Mouse (Mus musculus) c-Kit-positive CD71-negative TER-119-negative erythroid progenitor cells, embryonic 14.5 days (primary cell): Measurements from ENCODE around the gene M6pr.

ENCODE experiments used
- DNase-seq: peaks from one replicate; pipeline ENCODE4 v3.0.0-alpha.2; 2013; ENCODE audit warnings: low read depth

Gene M6pr

GRCm38 (mm10) chr6:122298223-122298609 lies 10.3 kb upstream of the M6pr start:
- no peak for DNase-seq

GRCm38 (mm10) chr6:122299621-122300133 lies 8.8 kb upstream of the M6pr start:
- no peak for DNase-seq

GRCm38 (mm10) chr6:122302121-122302520 lies 6.4 kb upstream of the M6pr start:
- no peak for DNase-seq

- no peak for DNase-seq
These were observed 5.9 kb upstream of the M6pr start for GRCm38 (mm10) chr6:122302661-122303060.

GRCm38 (mm10) chr6:122303526-122303925 lies 5.0 kb upstream of the M6pr start:
- DNase-seq = no peak

GRCm38 (mm10) chr6:122304355-122304754 lies 4.2 kb upstream of the M6pr start:
- peak; percentile 59 for DNase-seq

GRCm38 (mm10) chr6:122304790-122305555 lies 3.5 kb upstream of the M6pr start:
- no peak for DNase-seq

- DNase-seq = no peak
These were observed 1.8 kb upstream of the M6pr start for GRCm38 (mm10) chr6:122306707-122307106.

- no peak for DNase-seq
These were observed 400 bp upstream of the M6pr start for GRCm38 (mm10) chr6:122308136-122308504.

- DNase-seq = no peak
These were observed 983 bp downstream of the M6pr start for GRCm38 (mm10) chr6:122309446-122309960.

GRCm38 (mm10) chr6:122310187-122310820 lies 1.8 kb downstream of the M6pr start:
- DNase-seq = no peak

GRCm38 (mm10) chr6:122318726-122319125 lies 10.2 kb downstream of the M6pr start:
- DNase-seq = no peak

GRCm38 (mm10) chr6:122325361-122325975 lies 16.9 kb downstream of the M6pr start:
- no peak for DNase-seq

GRCm38 (mm10) chr6:122333081-122333612 lies 24.6 kb downstream of the M6pr start:
- DNase-seq = no peak

GRCm38 (mm10) chr6:122334786-122335340 lies 26.3 kb downstream of the M6pr start:
- no peak for DNase-seq

GRCm38 (mm10) chr6:122337546-122337945 lies 29.0 kb downstream of the M6pr start:
- DNase-seq = no peak

GRCm38 (mm10) chr6:122339047-122339647 lies 30.6 kb downstream of the M6pr start:
- peak; percentile 19 for DNase-seq

- peak; percentile 64 for DNase-seq
These were observed 31.3 kb downstream of the M6pr start for GRCm38 (mm10) chr6:122339648-122340341.

GRCm38 (mm10) chr6:122340349-122341000 lies 32.0 kb downstream of the M6pr start, which contains the start of gene Phc1:
Gene Phc1, minus strand, starts transcription at chr6:122340561.
- DNase-seq = peak; percentile 31

- no peak for DNase-seq
These were observed 32.7 kb downstream of the M6pr start for GRCm38 (mm10) chr6:122341038-122341810.
